Mouse (Mus musculus): ENCODE measurements around the gene Tmem189.

DNA sequence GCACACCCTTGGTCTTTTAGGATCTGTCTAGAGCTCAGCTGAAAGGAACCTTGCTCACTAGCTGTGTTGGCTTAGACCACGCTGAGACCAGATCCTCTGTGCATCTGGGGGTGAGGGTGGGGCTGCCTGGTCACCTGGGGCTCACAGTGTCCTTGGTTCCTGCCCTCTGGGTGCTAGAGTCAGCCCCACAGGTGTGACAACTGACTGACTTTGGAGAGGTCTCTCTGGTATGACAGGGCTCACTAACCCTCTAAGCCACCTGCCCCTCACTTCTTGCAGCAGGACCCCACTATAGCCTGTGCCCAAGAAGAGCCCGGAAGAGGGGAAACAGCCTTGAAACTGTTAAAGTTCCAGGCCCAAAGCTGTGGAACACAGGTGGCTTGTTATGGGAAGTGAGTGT is 87.3 kb downstream of the Tmem189 start:
- TF ChIP-seq CTCF (IDR thresholded peaks at IDR 0.05) (no peak), EP300 (IDR thresholded peaks at IDR 0.05) (no peak)
